Mouse (Mus musculus) heart, embryonic 12.5 days (tissue): ENCODE results near the gene Lrmda. TPM values are rescaled to one million over a fixed set of nuclear protein-coding genes. Genes with fewer than 3 reads are reported as not detected.

Experiments
- ATAC-seq: fragments of 200-750 bp; cut with Nextera tagmentation; 2 replicates; pipeline ENCODE4 v1.8.0; 2017; ENCODE audit warnings: moderate TSS enrichment, moderate library complexity; ENCODE audit not compliant: insufficient number of reproducible peaks, low FRiP score
- H3K27ac ChIP-seq: fragments of 300-500 bp; sonication (generic); 2 replicates; pipeline ENCODE4 v1.5.1; 2016; ENCODE audit warnings: mild to moderate bottlenecking, moderate library complexity; ENCODE audit not compliant: poor library complexity, severe bottlenecking
- H3K27me3 ChIP-seq: fragments of 300-500 bp; sonication (generic); replicated peaks from 2 replicates; pipeline ENCODE4 v1.6.1; 2016; ENCODE audit warnings: mild to moderate bottlenecking, moderate library complexity
- H3K36me3 ChIP-seq: fragments of 300-500 bp; sonication (generic); 2 replicates; pipeline ENCODE4 v1.6.1; 2016; ENCODE audit warnings: mild to moderate bottlenecking, moderate library complexity
- H3K4me1 ChIP-seq: fragments of 300-500 bp; sonication (generic); replicated peaks from 2 replicates; pipeline ENCODE4 v1.6.1; 2016; ENCODE audit warnings: mild to moderate bottlenecking
- H3K4me2 ChIP-seq: fragments of 300-500 bp; sonication (generic); 2 replicates; pipeline ENCODE4 v1.6.1; 2016; ENCODE audit warnings: mild to moderate bottlenecking, moderate library complexity
- H3K4me3 ChIP-seq: fragments of 300-500 bp; sonication (generic); 2 replicates; pipeline ENCODE4 v1.5.1; 2016; ENCODE audit warnings: mild to moderate bottlenecking
- H3K9ac ChIP-seq: fragments of 300-500 bp; sonication (generic); 2 replicates; pipeline ENCODE4 v1.6.1; 2016; ENCODE audit warnings: mild to moderate bottlenecking, moderate library complexity
- H3K9me3 ChIP-seq: fragments of 300-500 bp; sonication (generic); replicated peaks from 2 replicates; pipeline ENCODE4 v1.6.1; 2016; ENCODE audit warnings: mild to moderate bottlenecking, moderate library complexity
- WGBS: fragments of 180-500 bp; shearing (Covaris S2); methylation state at CpG from one replicate; pipeline ENCODE4 v1.1.7; 2016; 5-methylcytosine and 5-hydroxymethylcytosine counted together
- polyA plus RNA-seq: library from polyadenylated mRNA; unstranded; fragments of >200 nt; fragmentation: Nextera tagmentation; extraction: Ambion mirVana; gene quantifications from 2 replicates; pipeline ENCODE4 v1.2.1, GENCODE M21; 2016

The Lrmda gene
- polyA plus RNA-seq, 1 experiment from 2014 or later, result 1.0 TPM

DNA sequence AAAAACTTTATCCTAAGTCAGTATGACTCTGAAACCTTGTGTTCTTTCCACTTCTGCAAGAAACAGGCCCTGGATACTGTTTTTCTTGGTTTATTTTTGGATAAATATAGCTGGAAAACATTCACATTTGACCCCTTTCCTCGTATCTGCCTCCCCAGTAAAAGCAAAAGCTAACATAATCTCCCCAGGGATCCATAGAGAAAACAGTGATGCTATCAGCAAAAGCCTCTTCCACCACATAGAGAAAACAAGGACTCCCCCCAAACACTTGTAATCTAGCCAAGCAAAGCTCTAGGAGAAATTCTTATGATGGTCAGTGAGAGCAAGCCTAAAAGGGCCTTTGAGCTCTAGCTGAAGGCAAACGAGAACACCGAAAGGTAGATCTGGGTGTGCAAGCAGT is 309.7 kb downstream of the Lrmda start:
- H3K4me3 ChIP-seq, result no peak overlapping the region
- H3K9me3 ChIP-seq, result no peaks in the 10 kb centered on the region
- H3K4me1 ChIP-seq, result peaks cover 9% of the 10 kb centered on the region; the same call in 1 of the 2 replicates
- WGBS, result 69% methylated on average over 3 of the region's 3 CpGs
- H3K27ac ChIP-seq, result no peak overlapping the region
- H3K36me3 ChIP-seq, result no peaks in the 10 kb centered on the region
- no peak overlapping the region for H3K4me2 ChIP-seq
- peaks cover 13% of the 10 kb centered on the region; the same call in 1 of the 2 replicates for H3K27me3 ChIP-seq
- no peak for ATAC-seq
- no peak overlapping the region for H3K9ac ChIP-seq

GRCm38 (mm10) chr14:22335101-22335820 is 315.7 kb downstream of the Lrmda start:
- Histone ChIP-seq H3K27ac (no peak overlapping the region), H3K4me2 (no peak overlapping the region), H3K9ac (no peak overlapping the region), H3K36me3 (no peaks in the 10 kb centered on the region), H3K4me1 (no peaks in the 10 kb centered on the region), H3K4me3 (no peak overlapping the region), H3K9me3 (no peaks in the 10 kb centered on the region), H3K27me3 (0 out of 2 replicates have a peak, but pooled peaks cover 5% of the 10 kb centered on the region)
- 93% methylated on average over 5 of the region's 5 CpGs for WGBS
- no peak for ATAC-seq

- Histone ChIP-seq H3K4me2 (no peak overlapping the region), H3K27me3 (no peaks in the 10 kb centered on the region), H3K9me3 (no peaks in the 10 kb centered on the region), H3K36me3 (no peaks in the 10 kb centered on the region), H3K4me3 (no peak overlapping the region), H3K9ac (no peak overlapping the region), H3K27ac (no peak overlapping the region), H3K4me1 (0 out of 2 replicates have a peak, but pooled peaks cover 4% of the 10 kb centered on the region)
- ATAC-seq, result no peak
- WGBS, result 51% methylated on average over 6 of the region's 6 CpGs
Observed at GRCm38 (mm10) chr14:22339176-22339575, 319.7 kb downstream of the Lrmda start.

- H3K27ac ChIP-seq, result no peak overlapping the region
- no peak overlapping the region for H3K4me2 ChIP-seq
- no peak for ATAC-seq
- H3K9me3 ChIP-seq, result no peaks in the 10 kb centered on the region
- no peak overlapping the region for H3K4me3 ChIP-seq
- H3K36me3 ChIP-seq, result no peaks in the 10 kb centered on the region
- no peak overlapping the region for H3K9ac ChIP-seq
- no peaks in the 10 kb centered on the region for H3K27me3 ChIP-seq
- WGBS, result 46% methylated on average over 4 of the region's 4 CpGs
- H3K4me1 ChIP-seq, result 0 out of 2 replicates have a peak, but pooled peaks cover 4% of the 10 kb centered on the region
Observed at GRCm38 (mm10) chr14:22343357-22343756, 323.8 kb downstream of the Lrmda start.

GRCm38 (mm10) chr14:22345248-22345647 is 325.7 kb downstream of the Lrmda start:
- Histone ChIP-seq H3K9ac (no peak overlapping the region), H3K4me3 (no peak overlapping the region), H3K27me3 (no peaks in the 10 kb centered on the region), H3K9me3 (no peaks in the 10 kb centered on the region), H3K36me3 (no peaks in the 10 kb centered on the region), H3K4me1 (0 out of 2 replicates have a peak, but pooled peaks cover 4% of the 10 kb centered on the region), H3K4me2 (no peak overlapping the region), H3K27ac (no peak overlapping the region)
- 84% methylated on average over 8 of the region's 8 CpGs for WGBS
- ATAC-seq, result no peak

- ATAC-seq, result no peak
- Histone ChIP-seq H3K9me3 (no peaks in the 10 kb centered on the region), H3K27ac (no peak overlapping the region), H3K4me3 (no peak overlapping the region), H3K4me2 (no peak overlapping the region), H3K36me3 (no peaks in the 10 kb centered on the region), H3K4me1 (no peaks in the 10 kb centered on the region), H3K27me3 (no peaks in the 10 kb centered on the region), H3K9ac (no peak overlapping the region)
- WGBS, result 82% methylated on average over 5 of the region's 5 CpGs
Observed at GRCm38 (mm10) chr14:22353626-22354025, 334.1 kb downstream of the Lrmda start.

GRCm38 (mm10) chr14:22354769-22355574 is 335.5 kb downstream of the Lrmda start:
- Histone ChIP-seq H3K27me3 (no peaks in the 10 kb centered on the region), H3K9ac (no peak overlapping the region), H3K4me2 (no peak overlapping the region), H3K4me1 (no peaks in the 10 kb centered on the region), H3K9me3 (no peaks in the 10 kb centered on the region), H3K36me3 (no peaks in the 10 kb centered on the region), H3K27ac (no peak overlapping the region), H3K4me3 (no peak overlapping the region)
- no peak for ATAC-seq
- WGBS, result 70% methylated on average over 15 of the region's 15 CpGs

DNA sequence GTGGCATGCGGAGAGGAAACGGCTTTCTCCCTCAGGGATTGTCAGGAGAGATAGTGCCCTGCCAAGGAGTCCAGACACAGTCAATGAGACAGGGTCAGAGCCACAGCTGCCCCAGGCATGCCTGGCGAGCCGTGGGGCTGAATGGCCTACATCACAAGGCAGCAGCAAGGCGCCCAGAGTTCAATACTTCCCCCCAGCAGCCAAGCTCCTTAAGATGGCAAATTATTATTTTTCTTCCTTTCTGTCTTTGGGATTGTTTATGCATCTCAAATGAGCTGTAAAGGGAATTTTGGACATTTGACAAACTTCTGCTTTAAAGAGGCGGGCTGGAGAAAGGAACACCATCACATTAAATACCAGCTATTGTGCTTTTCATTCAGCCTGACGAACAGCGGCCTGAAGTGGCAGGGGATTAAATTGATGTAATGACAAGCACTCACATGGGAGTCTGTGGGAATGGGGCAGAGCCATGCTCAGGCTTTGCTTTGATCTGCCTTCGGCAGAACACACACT is 338.5 kb downstream of the Lrmda start:
- Histone ChIP-seq H3K4me1 (no peaks in the 10 kb centered on the region), H3K9me3 (no peaks in the 10 kb centered on the region), H3K36me3 (no peaks in the 10 kb centered on the region), H3K27me3 (no peaks in the 10 kb centered on the region), H3K4me2 (no peak overlapping the region), H3K4me3 (no peak overlapping the region), H3K27ac (no peak overlapping the region), H3K9ac (no peak overlapping the region)
- WGBS, result 64% methylated on average over 9 of the region's 9 CpGs
- no peak for ATAC-seq

DNA sequence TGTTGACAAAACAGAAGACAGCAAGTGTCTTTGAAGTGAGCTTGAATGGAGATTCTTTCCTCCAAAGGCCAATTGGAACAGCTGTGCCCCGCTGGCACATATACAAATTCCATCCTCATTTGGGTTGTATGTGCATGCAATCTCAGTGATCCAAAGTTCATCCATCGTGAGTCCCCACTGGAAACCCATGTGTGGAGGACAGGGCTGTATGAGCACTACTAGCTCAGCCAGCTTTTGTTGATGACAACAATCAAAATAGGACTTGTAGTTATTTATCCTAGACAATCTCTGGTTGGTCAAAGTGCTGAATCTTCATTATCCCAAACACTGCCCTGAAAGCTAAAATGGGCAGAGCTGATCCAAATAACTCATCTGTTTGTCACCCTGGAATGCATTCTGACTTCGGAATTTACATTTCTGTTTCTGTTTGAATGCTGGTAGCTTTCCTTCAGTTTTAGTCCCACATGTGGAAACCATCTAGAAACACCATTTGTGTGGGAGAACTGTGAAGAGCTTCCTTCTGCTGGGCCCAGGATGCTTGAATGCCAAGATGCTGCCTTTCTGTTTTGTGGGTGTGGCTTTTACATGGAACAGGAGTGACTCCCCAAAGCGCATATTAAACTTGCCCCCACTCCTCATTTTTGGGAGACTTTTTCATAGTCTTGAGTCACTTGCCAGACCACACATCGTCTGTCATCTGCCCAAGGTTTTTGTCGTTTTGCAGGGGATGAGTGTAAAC is 344.7 kb downstream of the Lrmda start:
- WGBS, result 76% methylated on average over 6 of the region's 6 CpGs
- H3K4me2 ChIP-seq, result no peak overlapping the region
- no peak overlapping the region for H3K4me3 ChIP-seq
- H3K9me3 ChIP-seq, result no peaks in the 10 kb centered on the region
- no peaks in the 10 kb centered on the region for H3K36me3 ChIP-seq
- no peaks in the 10 kb centered on the region for H3K4me1 ChIP-seq
- no peak overlapping the region for H3K27ac ChIP-seq
- no peak overlapping the region for H3K9ac ChIP-seq
- no peak for ATAC-seq
- H3K27me3 ChIP-seq, result no peaks in the 10 kb centered on the region

GRCm38 (mm10) chr14:22364771-22365355 is 345.4 kb downstream of the Lrmda start:
- no peak overlapping the region for H3K9ac ChIP-seq
- WGBS, result 68% methylated on average over 6 of the region's 6 CpGs
- no peak for ATAC-seq

More at GRCm38 (mm10) chr14:22364771-22365355, 345.4 kb downstream of the Lrmda start:
- H3K4me3 ChIP-seq, result no peak overlapping the region
- H3K36me3 ChIP-seq, result no peaks in the 10 kb centered on the region
- H3K27me3 ChIP-seq, result no peaks in the 10 kb centered on the region
- no peak overlapping the region for H3K27ac ChIP-seq
- H3K9me3 ChIP-seq, result no peaks in the 10 kb centered on the region
- no peaks in the 10 kb centered on the region for H3K4me1 ChIP-seq
- no peak overlapping the region for H3K4me2 ChIP-seq
